Mouse (Mus musculus) macrophage (primary cell): ENCODE data around the gene Spats1. TPM values are rescaled to one million over a fixed set of nuclear protein-coding genes. Genes with fewer than 3 reads are reported as not detected.

ENCODE experiments used
- H3K27ac ChIP-seq: fragments of 350-480 bp; formaldehyde crosslinking; 2 replicates; pipeline ENCODE4 v1.9.0; 2021
- H3K36me3 ChIP-seq: fragments of 350-480 bp; formaldehyde crosslinking; 2 replicates; pipeline ENCODE4 v1.9.0; 2021; ENCODE audit errors: inconsistent target
- H3K4me3 ChIP-seq: fragments of 350-480 bp; formaldehyde crosslinking; 2 replicates; pipeline ENCODE4 v1.9.0; 2021; ENCODE audit errors: inconsistent target
- H3K79me2 ChIP-seq: fragments of 350-480 bp; formaldehyde crosslinking; 2 replicates; pipeline ENCODE4 v1.9.0; 2021; ENCODE audit errors: inconsistent target
- WGBS: methylation state at CpG from one replicate; pipeline ENCODE4 v1.1.7; 2026; ENCODE audit warnings: inconsistent platforms; ENCODE audit not compliant: missing documents; 5-methylcytosine and 5-hydroxymethylcytosine counted together
- polyA plus RNA-seq: library from polyadenylated mRNA; stranded (reverse); fragments of 250-400 nt; gene quantifications from 3 replicates; pipeline ENCODE4 v1.2.4, GENCODE M21; 2018; ENCODE audit warnings: inconsistent platforms

Spats1 gene
- polyA plus RNA-seq, 1 experiment from 2014 or later: not detected

GRCm38 (mm10) chr17:45503301-45503973, 28.2 kb upstream of the Spats1 start:
- 2% methylated on average over 5 of the region's 5 CpGs for WGBS
- H3K27ac ChIP-seq: no peak overlapping the region
- no peak overlapping the region for H3K4me3 ChIP-seq
- no peaks in the 10 kb centered on the region for H3K36me3 ChIP-seq
- no peaks in the 10 kb centered on the region for H3K79me2 ChIP-seq

- Histone ChIP-seq H3K4me3 (no peak overlapping the region), H3K79me2 (no peaks in the 10 kb centered on the region), H3K27ac (no peak overlapping the region), H3K36me3 (no peaks in the 10 kb centered on the region)
- WGBS: 45% methylated on average over 4 of the region's 4 CpGs
Observed at GRCm38 (mm10) chr17:45502324-45502723, 27.1 kb upstream of the Spats1 start.

GRCm38 (mm10) chr17:45500981-45501380, 25.8 kb upstream of the Spats1 start:
- no peak overlapping the region for H3K27ac ChIP-seq
- no peaks in the 10 kb centered on the region for H3K79me2 ChIP-seq
- 90% methylated on average over 4 of the region's 4 CpGs for WGBS
- no peaks in the 10 kb centered on the region for H3K36me3 ChIP-seq
- no peak overlapping the region for H3K4me3 ChIP-seq

- WGBS: 70% methylated on average over 2 of the region's 2 CpGs
- Histone ChIP-seq H3K27ac (no peak overlapping the region), H3K4me3 (no peak overlapping the region), H3K79me2 (no peaks in the 10 kb centered on the region), H3K36me3 (no peaks in the 10 kb centered on the region)
Observed at GRCm38 (mm10) chr17:45499516-45499915, 24.3 kb upstream of the Spats1 start.

GRCm38 (mm10) chr17:45498397-45498796, 23.2 kb upstream of the Spats1 start:
- Histone ChIP-seq H3K4me3 (no peak overlapping the region), H3K36me3 (no peaks in the 10 kb centered on the region), H3K27ac (no peak overlapping the region), H3K79me2 (no peaks in the 10 kb centered on the region)
- WGBS: 91% methylated on average over 13 of the region's 13 CpGs

GRCm38 (mm10) chr17:45495398-45495797, 20.2 kb upstream of the Spats1 start:
- no peaks in the 10 kb centered on the region for H3K79me2 ChIP-seq
- H3K4me3 ChIP-seq: no peak overlapping the region
- no peak overlapping the region for H3K27ac ChIP-seq
- no peaks in the 10 kb centered on the region for H3K36me3 ChIP-seq
- 82% methylated on average over 11 of the region's 11 CpGs for WGBS

DNA sequence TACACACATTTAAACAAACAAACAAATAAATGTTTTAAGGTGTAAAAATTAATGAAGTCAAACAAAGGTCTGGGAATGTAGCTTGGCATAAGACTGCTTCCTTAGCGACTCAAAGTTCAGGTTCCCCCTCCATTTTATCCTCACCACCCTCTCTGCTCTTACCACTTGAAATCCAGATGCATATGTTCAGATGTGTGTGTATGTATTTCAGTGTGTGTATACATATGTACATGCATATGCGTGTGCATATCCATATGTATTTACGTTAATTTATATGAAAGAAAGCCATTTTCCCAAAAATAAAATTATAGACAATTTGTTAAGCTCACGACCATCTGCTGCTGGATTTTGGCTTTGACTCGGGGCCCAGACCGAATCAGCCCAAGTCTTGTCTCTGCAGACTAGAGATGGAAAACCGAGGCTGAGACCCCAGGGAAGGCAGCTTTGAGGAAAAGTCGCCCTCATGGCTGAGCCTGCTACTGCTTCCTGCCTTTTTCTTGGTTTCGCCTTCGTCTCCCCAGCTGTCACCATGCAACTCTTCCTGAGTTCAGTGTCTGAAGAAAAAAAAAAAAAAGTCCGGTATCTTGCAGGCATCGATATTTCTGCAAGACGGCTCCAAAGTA, 15.4 kb upstream of the Spats1 start:
- Histone ChIP-seq H3K79me2 (no peaks in the 10 kb centered on the region), H3K4me3 (no peak overlapping the region), H3K36me3 (no peaks in the 10 kb centered on the region), H3K27ac (no peak overlapping the region)
- WGBS: 78% methylated on average over 12 of the region's 13 CpGs

DNA sequence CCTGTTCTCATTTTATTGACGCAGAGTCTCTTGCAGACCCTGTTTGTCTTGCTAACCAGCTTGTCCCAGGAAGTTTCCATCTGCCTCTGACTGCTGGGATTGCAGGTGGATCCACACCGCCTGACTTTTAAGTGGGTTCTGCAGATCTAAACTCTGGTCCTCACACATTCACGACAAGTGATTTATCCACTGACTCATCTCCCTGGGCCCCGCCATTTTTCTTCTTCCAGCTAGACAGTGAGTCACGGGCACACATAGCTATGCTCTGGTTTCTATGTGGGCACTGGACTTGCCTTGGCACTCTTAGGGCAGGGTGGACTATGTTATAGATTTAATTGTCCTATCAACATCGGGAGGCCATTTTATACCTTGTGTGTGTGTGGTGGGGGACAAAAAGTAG, 14.5 kb upstream of the Spats1 start:
- H3K27ac ChIP-seq: no peak overlapping the region
- H3K4me3 ChIP-seq: no peak overlapping the region

GRCm38 (mm10) chr17:45488321-45489254, 13.4 kb upstream of the Spats1 start:
- H3K79me2 ChIP-seq: no peaks in the 10 kb centered on the region
- no peak overlapping the region for H3K27ac ChIP-seq
- WGBS: 76% methylated on average over 21 of the region's 23 CpGs
- H3K4me3 ChIP-seq: no peak overlapping the region
- no peaks in the 10 kb centered on the region for H3K36me3 ChIP-seq

More for the DNA sequence above, 14.5 kb upstream of the Spats1 start:
- no peaks in the 10 kb centered on the region for H3K79me2 ChIP-seq
- 92% methylated on average over 6 of the region's 6 CpGs for WGBS
- H3K36me3 ChIP-seq: no peaks in the 10 kb centered on the region

DNA sequence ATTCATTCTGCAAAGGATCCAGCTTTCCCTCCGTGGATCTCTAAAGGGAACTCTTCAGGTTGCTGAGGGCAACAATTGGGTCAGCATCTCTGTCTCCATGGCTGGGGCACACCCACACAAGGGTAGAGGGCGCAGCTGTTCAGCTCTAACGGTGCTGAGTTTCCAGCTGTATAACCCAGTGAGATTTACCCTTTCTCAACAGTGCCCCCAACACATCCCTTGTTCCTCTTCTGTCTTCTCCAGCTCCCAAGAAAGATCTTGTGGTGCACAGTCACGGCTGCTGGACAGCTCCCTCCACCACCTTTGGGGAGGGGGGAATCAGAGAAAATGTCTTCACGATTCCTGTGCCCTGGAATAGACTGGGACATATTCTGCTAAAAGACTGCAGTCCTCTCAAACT, 12.0 kb upstream of the Spats1 start:
- Histone ChIP-seq H3K79me2 (no peaks in the 10 kb centered on the region), H3K27ac (no peak overlapping the region), H3K4me3 (no peak overlapping the region), H3K36me3 (no peaks in the 10 kb centered on the region)
- WGBS: 11% methylated on average over 5 of the region's 5 CpGs

DNA sequence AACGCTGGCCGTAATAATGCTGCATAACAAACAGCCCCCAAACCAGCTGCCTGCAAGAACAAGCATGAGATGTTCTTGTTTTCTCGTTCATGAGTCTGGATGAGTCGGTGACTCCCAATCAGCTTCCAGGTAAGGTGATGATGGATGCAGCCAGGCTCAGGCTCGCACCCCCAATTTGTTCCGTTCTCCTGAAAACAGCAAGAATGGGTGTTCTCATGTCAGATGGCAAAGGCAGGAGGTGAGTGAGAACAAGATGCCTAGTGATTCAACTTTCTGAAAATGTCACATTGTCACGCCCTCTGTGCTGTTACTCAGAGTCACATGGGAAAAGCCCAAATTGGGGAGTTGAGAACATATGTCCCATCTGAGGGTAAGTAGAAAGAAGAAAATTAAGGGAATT, 10.4 kb upstream of the Spats1 start:
- 89% methylated on average over 7 of the region's 7 CpGs for WGBS
- H3K79me2 ChIP-seq: no peaks in the 10 kb centered on the region
- H3K36me3 ChIP-seq: no peaks in the 10 kb centered on the region
- no peak overlapping the region for H3K4me3 ChIP-seq
- no peak overlapping the region for H3K27ac ChIP-seq

- H3K79me2 ChIP-seq: no peaks in the 10 kb centered on the region
- 17% methylated on average over 2 of the region's 2 CpGs for WGBS
- no peak overlapping the region for H3K4me3 ChIP-seq
- no peaks in the 10 kb centered on the region for H3K36me3 ChIP-seq
- no peak overlapping the region for H3K27ac ChIP-seq
Observed at GRCm38 (mm10) chr17:45480429-45480828, 5.2 kb upstream of the Spats1 start.

DNA sequence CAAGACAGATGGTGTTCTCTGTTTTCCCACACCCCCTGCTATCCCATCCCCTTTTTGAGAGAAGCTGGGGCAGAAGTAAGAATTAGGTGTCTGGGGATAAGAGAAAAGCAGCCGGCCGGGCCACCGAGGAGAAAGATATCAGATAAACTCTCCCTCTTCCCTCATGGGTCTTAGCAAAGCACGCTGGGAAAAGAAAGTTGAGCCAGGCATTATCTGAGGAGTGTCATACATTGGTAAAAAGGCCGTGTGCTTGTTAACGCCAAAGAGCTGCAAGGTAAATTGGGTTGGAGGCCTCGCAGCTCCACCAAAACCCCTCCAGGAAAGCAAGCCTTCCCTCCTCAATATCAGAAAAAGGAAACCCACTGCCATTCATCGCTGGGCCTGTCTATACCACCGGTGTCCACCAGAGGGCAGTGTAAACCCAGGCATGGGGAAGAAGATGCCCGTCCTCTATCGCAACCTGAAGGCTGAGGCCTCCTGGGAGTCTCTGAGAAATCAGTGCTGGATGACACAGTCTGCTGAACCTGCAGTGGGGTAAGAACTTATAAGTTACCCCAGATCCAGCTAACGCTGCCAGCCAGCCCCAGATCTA, 3.1 kb upstream of the Spats1 start:
- no peaks in the 10 kb centered on the region for H3K79me2 ChIP-seq
- 12% methylated on average over 12 of the region's 12 CpGs for WGBS
- no peak overlapping the region for H3K27ac ChIP-seq

DNA sequence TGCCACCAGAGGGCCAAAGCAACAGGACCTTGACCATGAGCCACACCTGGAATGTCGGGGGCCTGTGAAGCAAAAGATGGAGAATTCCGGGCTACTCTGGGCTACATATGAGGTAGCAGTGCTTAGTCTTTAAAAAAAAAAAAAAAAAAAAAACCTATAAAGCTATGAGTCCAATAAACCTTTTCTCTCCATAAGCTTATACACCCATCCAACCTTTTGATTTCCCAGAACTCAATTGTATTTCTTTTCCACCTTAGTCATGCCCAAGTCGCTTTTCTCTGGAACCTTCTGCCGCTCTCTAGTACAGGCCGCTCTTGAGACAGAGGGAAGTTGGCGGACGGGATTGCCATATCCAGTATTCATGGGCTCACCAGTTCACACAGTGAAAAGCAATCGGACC, 1.1 kb downstream of the Spats1 start:
- no peaks in the 10 kb centered on the region for H3K79me2 ChIP-seq
- no peak overlapping the region for H3K27ac ChIP-seq
- no peaks in the 10 kb centered on the region for H3K36me3 ChIP-seq
- no peak overlapping the region for H3K4me3 ChIP-seq
- 79% methylated on average over 7 of the region's 8 CpGs for WGBS

More for the DNA sequence above, 3.1 kb upstream of the Spats1 start:
- H3K36me3 ChIP-seq: no peaks in the 10 kb centered on the region
- H3K4me3 ChIP-seq: no peak overlapping the region
